Mouse (Mus musculus) heart, embryonic 11.5 days (tissue): ENCODE data around the gene Nip7. TPM values are rescaled to one million over a fixed set of nuclear protein-coding genes. Genes with fewer than 3 reads are reported as not detected.

Source experiments
- ATAC-seq: fragments of 200-750 bp; cut with Nextera tagmentation; replicated peaks from 2 replicates; pipeline ENCODE4 v1.8.0; 2017; ENCODE audit warnings: moderate library complexity; ENCODE audit not compliant: insufficient number of reproducible peaks, low FRiP score, low TSS enrichment
- H3K27ac ChIP-seq: fragments of 300-500 bp; sonication (generic); 2 replicates; pipeline ENCODE4 v1.5.1; 2014; ENCODE audit warnings: mild to moderate bottlenecking, low read depth, low read length
- H3K27me3 ChIP-seq: fragments of 300-500 bp; sonication (generic); 2 replicates; pipeline ENCODE4 v1.6.1; 2014; ENCODE audit warnings: mild to moderate bottlenecking, low read length, mixed read lengths; ENCODE audit not compliant: control insufficient read depth, insufficient read depth
- H3K36me3 ChIP-seq: fragments of 300-500 bp; sonication (generic); 2 replicates; pipeline ENCODE4 v1.6.1; 2014; ENCODE audit warnings: mild to moderate bottlenecking, low read length, moderate library complexity, mixed read lengths; ENCODE audit not compliant: control insufficient read depth, insufficient read depth
- H3K4me1 ChIP-seq: fragments of 300-500 bp; sonication (generic); 2 replicates; pipeline ENCODE4 v1.6.1; 2014; ENCODE audit warnings: low read length; ENCODE audit not compliant: control insufficient read depth, insufficient read depth
- H3K4me2 ChIP-seq: fragments of 300-500 bp; sonication (generic); 2 replicates; pipeline ENCODE4 v1.6.1; 2014; ENCODE audit warnings: mild to moderate bottlenecking, moderate library complexity
- H3K4me3 ChIP-seq: fragments of 300-500 bp; sonication (generic); 2 replicates; pipeline ENCODE4 v1.5.1; 2014; ENCODE audit warnings: low read depth, low read length
- H3K9ac ChIP-seq: fragments of 300-500 bp; sonication (generic); 2 replicates; pipeline ENCODE4 v1.6.1; 2014; ENCODE audit warnings: mild to moderate bottlenecking, low read depth, low read length, moderate library complexity
- H3K9me3 ChIP-seq: fragments of 300-500 bp; sonication (generic); replicated peaks from 2 replicates; pipeline ENCODE4 v1.6.1; 2016; ENCODE audit warnings: low read length; ENCODE audit not compliant: control insufficient read depth
- WGBS: fragments of 180-500 bp; shearing (Covaris S2); extraction: QIAGEN DNeasy Blood & Tissue Kit; methylation state at CpG from one replicate; pipeline ENCODE4 v1.1.7; 2014; ENCODE audit not compliant: insufficient replicate concordance; 5-methylcytosine and 5-hydroxymethylcytosine counted together
- polyA plus RNA-seq: library from polyadenylated mRNA; unstranded; fragments of >200 nt; fragmentation: Nextera tagmentation; extraction: Ambion mirVana; gene quantifications from 2 replicates; pipeline ENCODE4 v1.2.1, GENCODE M21; 2014

The Nip7 gene
- 66.9 and 71.9 TPM in 2 replicates for polyA plus RNA-seq

DNA sequence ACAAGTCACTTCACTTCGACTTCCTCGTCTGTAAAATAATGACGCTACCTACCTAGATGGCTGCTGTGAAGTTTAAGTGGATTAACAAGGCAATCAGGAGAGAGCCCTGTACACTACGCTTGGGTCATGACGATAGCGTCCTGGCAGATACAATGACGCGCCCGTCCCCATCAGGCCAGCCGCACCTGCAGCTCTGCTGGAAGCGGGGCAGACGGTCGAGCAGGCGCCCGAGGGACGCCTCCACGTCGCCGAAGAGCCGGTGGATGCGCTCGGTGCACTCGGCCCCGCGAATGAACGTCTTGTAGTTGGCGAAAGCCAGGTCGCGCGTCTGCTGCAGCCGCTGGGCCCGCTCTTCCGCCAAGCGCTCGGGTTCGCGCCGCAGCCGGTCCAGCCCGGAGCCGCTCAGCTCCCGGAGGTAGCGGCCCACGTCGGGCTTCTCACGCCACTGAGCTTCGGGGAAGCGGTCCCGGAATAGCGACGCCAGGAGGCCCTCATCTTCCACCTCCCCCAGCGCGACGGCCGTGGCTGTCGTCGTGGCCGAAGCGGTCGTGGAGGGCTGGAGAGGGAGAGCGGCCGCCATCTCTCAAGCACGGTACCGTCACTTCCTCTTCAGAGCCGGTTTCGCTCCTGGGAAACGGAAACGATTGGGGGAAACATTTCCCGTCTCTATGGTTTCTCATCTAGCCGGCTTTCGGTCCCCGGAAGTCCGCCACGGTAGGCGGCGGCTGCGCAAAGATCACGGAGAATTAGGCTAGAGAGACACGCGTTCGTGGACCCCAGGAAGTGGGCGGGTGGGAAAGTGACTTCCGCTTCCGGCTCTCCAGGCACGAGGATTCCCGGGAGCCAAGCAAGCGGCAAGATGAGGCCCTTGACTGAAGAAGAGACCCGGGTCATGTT lies at the start of gene Nip7, which contains the start of gene Cog8:
Nip7 (plus strand) TSS at position 802 of the 897 bp plus-strand sequence.
Cog8 (minus strand) TSS at position 614 of the 897 bp plus-strand sequence.
- WGBS: under 1% methylated on average over 88 of the region's 88 CpGs
- H3K27me3 ChIP-seq: no peaks in the 10 kb centered on the region
- peaks cover 12% of the 10 kb centered on the region for H3K4me1 ChIP-seq
- ATAC-seq: peak; percentile 86
- H3K36me3 ChIP-seq: peaks cover 20% of the 10 kb centered on the region
- H3K4me2 ChIP-seq: peak within 1 kb of the TSS; percentile 95
- H3K27ac ChIP-seq: peak within 1 kb of the TSS; percentile 54
- H3K4me3 ChIP-seq: peak within 1 kb of the TSS; percentile 75
- no peaks in the 10 kb centered on the region for H3K9me3 ChIP-seq
- peak within 1 kb of the TSS; percentile 82 for H3K9ac ChIP-seq

DNA sequence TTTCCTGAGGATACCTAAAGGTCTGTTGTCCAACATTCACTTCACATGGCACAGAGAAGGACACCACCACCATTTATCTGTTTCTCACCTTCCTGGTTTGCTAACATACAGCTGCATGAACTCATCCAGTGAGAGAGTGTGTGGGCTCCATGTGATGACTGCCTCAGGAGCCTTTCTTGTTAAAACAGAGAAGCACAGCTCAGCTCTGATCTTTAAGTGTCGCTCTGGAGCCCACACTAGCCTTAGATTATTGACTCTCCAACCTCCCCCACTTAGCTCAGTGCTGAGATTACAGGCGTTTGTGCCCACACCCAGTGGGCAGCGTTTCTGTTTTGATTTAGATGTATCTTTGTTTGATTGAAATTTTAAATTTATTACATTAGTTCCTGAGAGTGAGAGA lies 48.9 kb upstream of the Nip7 start:
- H3K27me3 ChIP-seq: no peaks in the 10 kb centered on the region
- no peak overlapping the region for H3K4me3 ChIP-seq
- peaks cover under 1% of the 10 kb centered on the region; the same call in 1 of the 2 replicates for H3K4me1 ChIP-seq
- ATAC-seq: no peak
- H3K36me3 ChIP-seq: peaks cover 8% of the 10 kb centered on the region
- H3K4me2 ChIP-seq: no peak overlapping the region
- no peak overlapping the region for H3K9ac ChIP-seq
- H3K27ac ChIP-seq: no peak overlapping the region
- H3K9me3 ChIP-seq: no peaks in the 10 kb centered on the region
- 78% methylated on average over 3 of the region's 3 CpGs for WGBS

DNA sequence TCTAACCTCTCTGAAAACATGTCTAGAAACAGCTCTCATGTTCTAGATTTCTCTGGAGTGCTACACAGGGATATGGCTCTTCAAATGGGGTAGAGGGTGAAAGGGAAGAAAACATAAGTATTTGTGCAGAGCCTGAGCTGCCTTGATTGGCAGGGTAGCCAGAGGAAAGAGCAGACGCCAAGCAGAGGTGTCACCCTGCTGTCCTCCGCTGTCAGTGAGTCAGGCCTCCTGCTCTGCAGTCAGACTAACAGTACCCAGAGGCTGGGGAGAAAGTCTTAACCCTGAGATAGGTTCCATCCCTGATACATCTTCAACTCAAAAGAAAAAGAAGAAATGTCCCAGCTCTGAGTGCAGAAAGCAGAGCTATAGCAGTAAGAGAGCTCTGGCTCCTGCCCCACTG lies 44.0 kb upstream of the Nip7 start:
- no peak overlapping the region for H3K9ac ChIP-seq
- no peak overlapping the region for H3K4me3 ChIP-seq
- peaks cover 3% of the 10 kb centered on the region; the same call in 1 of the 2 replicates for H3K4me1 ChIP-seq
- WGBS: 65% methylated on average over 2 of the region's 2 CpGs
- H3K36me3 ChIP-seq: peaks cover 8% of the 10 kb centered on the region
- no peak for ATAC-seq
- no peak overlapping the region for H3K27ac ChIP-seq
- no peak overlapping the region for H3K4me2 ChIP-seq
- H3K9me3 ChIP-seq: no peaks in the 10 kb centered on the region
- no peaks in the 10 kb centered on the region for H3K27me3 ChIP-seq

DNA sequence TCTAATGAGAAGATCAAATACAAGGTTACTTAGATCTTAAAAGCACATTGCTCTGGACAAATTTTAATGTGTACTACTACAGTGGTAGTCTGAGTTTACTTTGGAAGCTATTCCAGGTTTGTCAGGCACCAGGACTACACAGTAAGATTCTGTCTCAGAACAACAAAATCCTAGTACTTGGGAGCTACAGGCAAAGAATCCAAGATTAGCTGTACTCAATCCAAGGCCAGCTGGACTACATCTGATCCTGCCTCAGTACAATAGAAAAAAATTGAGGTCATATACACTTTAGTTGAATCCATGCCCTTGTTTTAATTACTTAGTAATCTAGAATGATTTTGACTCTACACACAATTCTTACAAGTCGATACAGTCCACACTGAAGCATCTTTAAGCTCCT lies 41.8 kb upstream of the Nip7 start:
- Histone ChIP-seq H3K4me3 (no peak overlapping the region), H3K9ac (no peak overlapping the region), H3K27ac (no peak overlapping the region), H3K36me3 (peaks cover 6% of the 10 kb centered on the region), H3K4me1 (peaks cover 3% of the 10 kb centered on the region; the same call in 1 of the 2 replicates), H3K9me3 (no peaks in the 10 kb centered on the region), H3K27me3 (no peaks in the 10 kb centered on the region), H3K4me2 (no peak overlapping the region)
- 86% methylated on average over 1 of the region's 1 CpGs for WGBS
- ATAC-seq: no peak

DNA sequence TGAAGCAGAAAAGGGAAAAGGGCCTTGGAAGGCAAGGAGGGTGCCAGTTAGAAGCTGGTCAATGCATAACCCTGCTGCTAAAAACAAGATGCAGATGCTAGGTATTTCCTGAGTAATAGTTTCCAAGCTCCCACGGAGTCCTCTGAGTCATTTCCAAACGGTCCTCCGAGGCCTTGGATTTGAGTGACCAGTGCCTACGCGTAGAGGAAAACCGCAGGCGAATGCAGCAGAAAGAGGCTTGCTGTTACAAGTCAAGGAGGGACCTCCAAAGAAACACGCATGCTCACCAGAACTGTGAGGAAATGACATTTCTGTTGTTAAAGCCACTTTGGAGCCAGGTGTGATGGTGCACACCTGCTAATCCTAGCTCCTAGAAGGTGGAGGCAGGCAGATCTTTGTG lies 33.2 kb upstream of the Nip7 start:
- WGBS: 86% methylated on average over 8 of the region's 8 CpGs
- no peaks in the 10 kb centered on the region for H3K4me1 ChIP-seq
- no peak overlapping the region for H3K9ac ChIP-seq
- H3K9me3 ChIP-seq: no peaks in the 10 kb centered on the region
- no peaks in the 10 kb centered on the region for H3K27me3 ChIP-seq
- H3K27ac ChIP-seq: no peak overlapping the region
- H3K4me2 ChIP-seq: no peak overlapping the region
- H3K4me3 ChIP-seq: no peak overlapping the region
- no peak for ATAC-seq
- no peaks in the 10 kb centered on the region for H3K36me3 ChIP-seq

DNA sequence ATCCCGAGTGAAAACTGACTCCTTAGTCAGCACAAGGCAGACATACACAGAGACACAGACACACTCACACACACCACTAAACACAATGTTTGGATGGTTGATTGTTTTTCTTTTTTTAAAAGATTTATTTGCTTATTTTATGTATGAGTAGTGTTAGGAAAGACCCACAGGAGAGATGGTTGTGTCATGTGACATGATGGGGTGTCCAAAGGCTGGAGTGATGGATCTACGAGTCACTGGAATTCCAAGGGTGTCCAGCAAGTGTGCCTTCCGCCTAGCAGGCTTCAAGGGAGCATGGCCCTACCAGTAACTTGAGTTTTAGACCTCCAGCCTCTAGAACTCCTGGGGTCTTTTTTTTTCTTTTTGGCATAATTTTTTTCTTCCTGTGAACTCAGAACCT lies 27.4 kb upstream of the Nip7 start:
- Histone ChIP-seq H3K36me3 (no peaks in the 10 kb centered on the region), H3K27me3 (no peaks in the 10 kb centered on the region), H3K4me3 (no peak overlapping the region), H3K4me2 (no peak overlapping the region), H3K4me1 (peaks cover 15% of the 10 kb centered on the region), H3K9ac (no peak overlapping the region), H3K9me3 (no peaks in the 10 kb centered on the region), H3K27ac (no peak overlapping the region)
- 81% methylated on average over 3 of the region's 3 CpGs for WGBS
- ATAC-seq: no peak

DNA sequence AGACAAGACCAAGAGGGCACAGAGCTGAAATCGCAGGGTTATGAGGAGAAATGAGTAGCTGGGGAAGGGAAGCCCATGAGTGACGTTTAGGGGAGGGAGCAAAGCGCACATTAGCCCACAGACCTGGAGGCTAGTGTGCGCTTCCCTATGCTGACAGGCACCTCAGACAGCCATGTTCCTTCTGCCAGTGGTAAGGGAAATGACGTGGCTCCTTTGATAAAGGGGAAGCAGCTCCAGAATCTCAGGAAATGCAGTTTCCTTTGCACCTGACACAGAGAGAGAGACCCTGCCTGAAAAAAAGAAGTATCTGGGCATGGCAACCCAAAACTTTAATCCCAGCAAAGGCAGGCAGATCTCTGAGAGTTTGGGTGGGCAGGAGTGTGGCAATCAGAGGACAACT lies 26.6 kb upstream of the Nip7 start:
- Histone ChIP-seq H3K27ac (no peak overlapping the region), H3K9me3 (no peaks in the 10 kb centered on the region), H3K36me3 (no peaks in the 10 kb centered on the region), H3K4me1 (peaks cover 15% of the 10 kb centered on the region), H3K4me2 (no peak overlapping the region), H3K4me3 (no peak overlapping the region), H3K9ac (no peak overlapping the region), H3K27me3 (no peaks in the 10 kb centered on the region)
- 62% methylated on average over 5 of the region's 5 CpGs for WGBS
- ATAC-seq: no peak

DNA sequence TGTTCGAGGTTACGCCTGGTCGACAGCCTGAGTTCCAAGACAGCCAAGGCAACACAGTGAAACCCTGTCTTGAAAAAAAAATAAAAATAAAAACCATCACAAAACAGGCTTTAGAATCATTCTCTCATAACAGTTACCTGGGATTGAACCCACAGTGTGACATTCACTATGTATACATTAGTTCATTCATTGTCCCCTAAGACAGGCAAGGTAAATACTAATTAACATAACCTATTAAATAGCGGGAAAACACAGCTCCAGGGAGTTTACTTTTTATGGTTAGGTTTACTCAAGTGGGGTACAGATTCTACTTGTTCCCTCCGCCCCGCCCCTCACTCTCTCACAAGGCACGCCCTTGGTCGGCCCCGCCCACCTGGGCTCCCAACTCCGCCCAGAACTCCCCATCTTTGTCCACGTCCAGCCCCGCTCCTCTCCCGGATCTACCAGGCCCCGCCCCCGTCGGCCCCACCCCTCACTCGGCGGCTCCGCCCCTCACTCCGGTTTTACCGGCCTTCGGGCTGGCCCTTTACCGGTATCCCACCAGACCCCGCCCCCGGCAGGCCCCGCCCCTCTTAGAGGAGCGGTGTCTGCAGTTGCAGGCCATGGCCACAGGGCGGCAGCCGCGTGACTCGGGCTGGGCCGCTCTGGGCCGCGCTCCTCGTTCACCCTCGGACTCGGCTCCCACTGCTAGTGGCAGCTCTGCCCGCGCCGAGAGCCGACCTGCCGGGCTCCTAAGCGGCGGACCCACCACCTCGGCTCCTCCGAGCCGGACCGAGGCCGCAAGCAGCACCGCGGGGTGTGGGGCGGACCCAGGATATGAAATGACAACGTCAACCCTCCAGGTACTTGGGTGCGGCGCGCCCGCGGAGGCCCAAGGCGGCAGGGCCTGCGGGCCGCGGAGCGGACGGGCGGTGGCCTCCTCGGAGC lies 25.8 kb upstream of the Nip7 start, which contains the start of gene Vps4a:
Vps4a (plus strand) TSS at position 573 of the 927 bp plus-strand sequence.
- H3K4me1 ChIP-seq: peaks cover 15% of the 10 kb centered on the region
- no peaks in the 10 kb centered on the region for H3K9me3 ChIP-seq
- peak within 1 kb of the TSS; percentile 85 for H3K4me2 ChIP-seq
- no peaks in the 10 kb centered on the region for H3K36me3 ChIP-seq
- 5% methylated on average over 60 of the region's 66 CpGs for WGBS
- peak within 1 kb of the TSS; percentile 98 for H3K4me3 ChIP-seq
- H3K27ac ChIP-seq: peak within 1 kb of the TSS; percentile 80
- peak within 1 kb of the TSS; percentile 98 for H3K9ac ChIP-seq
- peak; percentile 90 for ATAC-seq
- no peaks in the 10 kb centered on the region for H3K27me3 ChIP-seq
